Mouse (Mus musculus): Measurements from ENCODE around the gene Shisa8. TPM values are rescaled to one million over a fixed set of nuclear protein-coding genes. Genes with fewer than 3 reads are reported as not detected.

Gene Shisa8
- polyA plus RNA-seq, 1 experiment from 2014 or later, result 1.0 TPM

GRCm38 (mm10) chr15:82161965-82162600, 50.5 kb downstream of the Shisa8 start:
- H3K4me1 ChIP-seq (replicated peaks; ENCODE audit: control insufficient read depth, insufficient read depth, low read length), result peaks cover 5% of the 10 kb centered on the region; the same call in 1 of the 2 replicates
- H3K9ac ChIP-seq (ENCODE audit: low read depth, low read length), result no peak overlapping the region
- no peak for DNase-seq (ENCODE audit: low spot score)
- H3K4me2 ChIP-seq (replicated peaks; ENCODE audit: low read depth, low read length), result no peak overlapping the region
- H3K27ac ChIP-seq (ENCODE audit: low read depth, low read length), result no peak overlapping the region
- H3K4me3 ChIP-seq (ENCODE audit: low read depth, low read length), result no peak overlapping the region
- no peaks in the 10 kb centered on the region for H3K9me3 ChIP-seq (ENCODE audit: control insufficient read depth, low read length)
- no peak for ATAC-seq (ENCODE audit: low FRiP score)
- H3K27me3 ChIP-seq (ENCODE audit: control insufficient read depth, insufficient read depth, low read length), result no peaks in the 10 kb centered on the region
- WGBS, result 91% methylated on average over 12 of the region's 12 CpGs
- H3K36me3 ChIP-seq (ENCODE audit: control insufficient read depth, insufficient read depth, low read length), result no peaks in the 10 kb centered on the region

GRCm38 (mm10) chr15:82160731-82161640, 51.6 kb downstream of the Shisa8 start:
- no peak for DNase-seq (ENCODE audit: low spot score)
- WGBS, result 85% methylated on average over 11 of the region's 11 CpGs
- Histone ChIP-seq H3K4me2 (replicated peaks; ENCODE audit: low read depth, low read length) (no peak overlapping the region), H3K27me3 (ENCODE audit: control insufficient read depth, insufficient read depth, low read length) (no peaks in the 10 kb centered on the region), H3K27ac (ENCODE audit: low read depth, low read length) (no peak overlapping the region), H3K4me3 (ENCODE audit: low read depth, low read length) (no peak overlapping the region), H3K9me3 (ENCODE audit: control insufficient read depth, low read length) (no peaks in the 10 kb centered on the region), H3K36me3 (ENCODE audit: control insufficient read depth, insufficient read depth, low read length) (no peaks in the 10 kb centered on the region), H3K4me1 (replicated peaks; ENCODE audit: control insufficient read depth, insufficient read depth, low read length) (peaks cover 5% of the 10 kb centered on the region; the same call in 1 of the 2 replicates), H3K9ac (ENCODE audit: low read depth, low read length) (no peak overlapping the region)
- no peak for ATAC-seq (ENCODE audit: low FRiP score)

GRCm38 (mm10) chr15:82159471-82159870, 53.1 kb downstream of the Shisa8 start:
- Histone ChIP-seq H3K27me3 (ENCODE audit: control insufficient read depth, insufficient read depth, low read length) (no peaks in the 10 kb centered on the region), H3K9me3 (ENCODE audit: control insufficient read depth, low read length) (no peaks in the 10 kb centered on the region), H3K4me1 (replicated peaks; ENCODE audit: control insufficient read depth, insufficient read depth, low read length) (peaks cover 5% of the 10 kb centered on the region; the same call in 1 of the 2 replicates), H3K4me2 (replicated peaks; ENCODE audit: low read depth, low read length) (no peak overlapping the region), H3K9ac (ENCODE audit: low read depth, low read length) (no peak overlapping the region), H3K27ac (ENCODE audit: low read depth, low read length) (no peak overlapping the region), H3K4me3 (ENCODE audit: low read depth, low read length) (no peak overlapping the region), H3K36me3 (ENCODE audit: control insufficient read depth, insufficient read depth, low read length) (no peaks in the 10 kb centered on the region)
- ATAC-seq (ENCODE audit: low FRiP score) (no peak), DNase-seq (ENCODE audit: low spot score) (no peak)
- WGBS, result 88% methylated on average over 9 of the region's 9 CpGs

- Histone ChIP-seq H3K27me3 (ENCODE audit: control insufficient read depth, insufficient read depth, low read length) (no peaks in the 10 kb centered on the region), H3K36me3 (ENCODE audit: control insufficient read depth, insufficient read depth, low read length) (no peaks in the 10 kb centered on the region), H3K4me2 (replicated peaks; ENCODE audit: low read depth, low read length) (no peak overlapping the region), H3K27ac (ENCODE audit: low read depth, low read length) (no peak overlapping the region), H3K9me3 (ENCODE audit: control insufficient read depth, low read length) (no peaks in the 10 kb centered on the region), H3K9ac (ENCODE audit: low read depth, low read length) (no peak overlapping the region), H3K4me1 (replicated peaks; ENCODE audit: control insufficient read depth, insufficient read depth, low read length) (peaks cover 5% of the 10 kb centered on the region; the same call in 1 of the 2 replicates), H3K4me3 (ENCODE audit: low read depth, low read length) (no peak overlapping the region)
- DNase-seq (ENCODE audit: low spot score) (no peak), ATAC-seq (ENCODE audit: low FRiP score) (no peak)
- 74% methylated on average over 17 of the region's 17 CpGs for WGBS
These were observed 54.2 kb downstream of the Shisa8 start for GRCm38 (mm10) chr15:82158243-82159035.

DNA sequence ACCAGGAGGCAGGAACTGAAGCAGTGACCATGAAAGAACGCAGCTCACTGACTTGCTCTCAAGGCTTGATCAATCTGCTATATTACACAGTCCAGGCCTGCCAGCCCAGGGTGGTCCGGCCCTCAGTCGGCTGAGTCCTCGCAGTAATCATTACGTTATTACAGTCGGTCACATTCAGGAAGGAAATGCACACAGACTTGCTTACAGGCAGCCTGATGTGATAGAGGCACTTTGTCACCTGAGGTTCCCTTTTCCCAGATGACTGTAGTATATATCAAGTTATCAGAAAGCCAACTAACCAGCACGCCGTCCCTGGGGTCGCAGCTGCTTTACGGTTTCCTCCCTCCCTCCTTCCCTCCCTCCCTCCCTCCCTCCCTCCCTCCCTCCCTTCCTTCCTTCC, 55.7 kb downstream of the Shisa8 start:
- Histone ChIP-seq H3K9ac (ENCODE audit: low read depth, low read length) (no peak overlapping the region), H3K4me3 (ENCODE audit: low read depth, low read length) (no peak overlapping the region), H3K4me1 (replicated peaks; ENCODE audit: control insufficient read depth, insufficient read depth, low read length) (peaks cover 5% of the 10 kb centered on the region; the same call in 1 of the 2 replicates), H3K36me3 (ENCODE audit: control insufficient read depth, insufficient read depth, low read length) (no peaks in the 10 kb centered on the region), H3K9me3 (ENCODE audit: control insufficient read depth, low read length) (no peaks in the 10 kb centered on the region), H3K4me2 (replicated peaks; ENCODE audit: low read depth, low read length) (no peak overlapping the region), H3K27ac (ENCODE audit: low read depth, low read length) (no peak overlapping the region), H3K27me3 (ENCODE audit: control insufficient read depth, insufficient read depth, low read length) (no peaks in the 10 kb centered on the region)
- DNase-seq (ENCODE audit: low spot score), result no peak
- ATAC-seq (ENCODE audit: low FRiP score), result no peak
- 81% methylated on average over 10 of the region's 10 CpGs for WGBS

GRCm38 (mm10) chr15:82156298-82156697, 56.3 kb downstream of the Shisa8 start:
- 96% methylated on average over 6 of the region's 6 CpGs for WGBS
- Histone ChIP-seq H3K9me3 (ENCODE audit: control insufficient read depth, low read length) (no peaks in the 10 kb centered on the region), H3K4me3 (ENCODE audit: low read depth, low read length) (no peak overlapping the region), H3K27me3 (ENCODE audit: control insufficient read depth, insufficient read depth, low read length) (no peaks in the 10 kb centered on the region), H3K9ac (ENCODE audit: low read depth, low read length) (no peak overlapping the region), H3K4me1 (replicated peaks; ENCODE audit: control insufficient read depth, insufficient read depth, low read length) (peaks cover 5% of the 10 kb centered on the region; the same call in 1 of the 2 replicates), H3K4me2 (replicated peaks; ENCODE audit: low read depth, low read length) (no peak overlapping the region), H3K27ac (ENCODE audit: low read depth, low read length) (no peak overlapping the region), H3K36me3 (ENCODE audit: control insufficient read depth, insufficient read depth, low read length) (no peaks in the 10 kb centered on the region)
- ATAC-seq (ENCODE audit: low FRiP score) (no peak), DNase-seq (ENCODE audit: low spot score) (no peak)

MicroRNAs encoded within 50 kb of the gene (microRNA counts, 519-probe panel; counts per million panel counts)
- 3,933 counts per million, percentile 34 among the panel's probes with 10 or more counts for microRNA mmu-miR-33

Other genes with a start within 250 kb of the Shisa8 start
- not detected in 2 replicates for gene 1700029P11Rik, start 232.3 kb downstream of the Shisa8 start, polyA plus RNA-seq (2014; fragmentation: Nextera tagmentation; extraction: Ambion mirVana)
- 62.4 and 66.6 TPM in 2 replicates for gene Xrcc6, start 225.0 kb downstream of the Shisa8 start, polyA plus RNA-seq (2014; fragmentation: Nextera tagmentation; extraction: Ambion mirVana)
- 32.6 and 35.6 TPM in 2 replicates for gene Desi1, start 179.0 kb downstream of the Shisa8 start, polyA plus RNA-seq (2014; fragmentation: Nextera tagmentation; extraction: Ambion mirVana)
- gene Snu13, start 165.2 kb downstream of the Shisa8 start, polyA plus RNA-seq (2014; fragmentation: Nextera tagmentation; extraction: Ambion mirVana), result 262 and 282 TPM in 2 replicates
- gene 4930407I10Rik, start 153.7 kb downstream of the Shisa8 start, polyA plus RNA-seq (2014; fragmentation: Nextera tagmentation; extraction: Ambion mirVana), result 0.08 TPM in 1 of 2 replicates, not detected in the other
- gene Mei1, start 142.8 kb downstream of the Shisa8 start, polyA plus RNA-seq (2014; fragmentation: Nextera tagmentation; extraction: Ambion mirVana), result not detected in 2 replicates
- gene Ccdc134, start 84.9 kb downstream of the Shisa8 start, polyA plus RNA-seq (2014; fragmentation: Nextera tagmentation; extraction: Ambion mirVana), result 17.0 and 17.2 TPM in 2 replicates
- 143 and 144 TPM in 2 replicates for gene Srebf2, start 65.6 kb downstream of the Shisa8 start, polyA plus RNA-seq (2014; fragmentation: Nextera tagmentation; extraction: Ambion mirVana)
- gene Tnfrsf13c, start 11.6 kb upstream of the Shisa8 start, polyA plus RNA-seq (2014; fragmentation: Nextera tagmentation; extraction: Ambion mirVana), result 0.35 and 0.62 TPM in 2 replicates
- 76.2 and 78.1 TPM in 2 replicates for gene Cenpm, start 31.9 kb upstream of the Shisa8 start, polyA plus RNA-seq (2014; fragmentation: Nextera tagmentation; extraction: Ambion mirVana)
- gene 1500009C09Rik, start 39.6 kb upstream of the Shisa8 start, polyA plus RNA-seq (2014; fragmentation: Nextera tagmentation; extraction: Ambion mirVana), result 0.86 and 1.6 TPM in 2 replicates
- 146 and 150 TPM in 2 replicates for gene Sept3, start 62.1 kb upstream of the Shisa8 start, polyA plus RNA-seq (2014; fragmentation: Nextera tagmentation; extraction: Ambion mirVana)
- gene Wbp2nl, start 86.1 kb upstream of the Shisa8 start, polyA plus RNA-seq (2014; fragmentation: Nextera tagmentation; extraction: Ambion mirVana), result 0.12 TPM in 1 of 2 replicates, not detected in the other
- 22.2 and 22.8 TPM in 2 replicates for gene Naga, start 126.1 kb upstream of the Shisa8 start, polyA plus RNA-seq (2014; fragmentation: Nextera tagmentation; extraction: Ambion mirVana)
- 3.3 and 4.0 TPM in 2 replicates for gene Pheta2, start 126.1 kb upstream of the Shisa8 start, polyA plus RNA-seq (2014; fragmentation: Nextera tagmentation; extraction: Ambion mirVana)
- 267 and 274 TPM in 2 replicates for gene Smdt1, start 126.1 kb upstream of the Shisa8 start, polyA plus RNA-seq (2014; fragmentation: Nextera tagmentation; extraction: Ambion mirVana)
- gene Ndufa6, start 141.5 kb upstream of the Shisa8 start, polyA plus RNA-seq (2014; fragmentation: Nextera tagmentation; extraction: Ambion mirVana), result 277 and 281 TPM in 2 replicates
- gene Cyp2d22, start 167.4 kb upstream of the Shisa8 start, polyA plus RNA-seq (2014; fragmentation: Nextera tagmentation; extraction: Ambion mirVana), result 1.8 and 2.1 TPM in 2 replicates
- gene Cyp2d11, start 181.2 kb upstream of the Shisa8 start, polyA plus RNA-seq (2014; fragmentation: Nextera tagmentation; extraction: Ambion mirVana), result not detected in 2 replicates
- not detected in 2 replicates for gene Cyp2d10, start 194.4 kb upstream of the Shisa8 start, polyA plus RNA-seq (2014; fragmentation: Nextera tagmentation; extraction: Ambion mirVana)
- not detected in 2 replicates for gene Cyp2d9, start 220.6 kb upstream of the Shisa8 start, polyA plus RNA-seq (2014; fragmentation: Nextera tagmentation; extraction: Ambion mirVana)